Mouse (Mus musculus) skeletal muscle tissue, adult 2 months (tissue): Measurements from ENCODE around the gene Upk2.
A peak's percentile ranks its signal among the peaks of the same experiment; 100 is the strongest.
"Not testable (repeated sequence)": the region's sequence is repeated elsewhere in the genome, so short reads cannot be mapped to it uniquely, and the experiment has no call there.

ENCODE experiments used
- DNase-seq: peaks from one replicate; pipeline ENCODE4 v3.0.0-alpha.2; 2012; ENCODE audit warnings: low read depth, low spot score

The Upk2 gene

DNA sequence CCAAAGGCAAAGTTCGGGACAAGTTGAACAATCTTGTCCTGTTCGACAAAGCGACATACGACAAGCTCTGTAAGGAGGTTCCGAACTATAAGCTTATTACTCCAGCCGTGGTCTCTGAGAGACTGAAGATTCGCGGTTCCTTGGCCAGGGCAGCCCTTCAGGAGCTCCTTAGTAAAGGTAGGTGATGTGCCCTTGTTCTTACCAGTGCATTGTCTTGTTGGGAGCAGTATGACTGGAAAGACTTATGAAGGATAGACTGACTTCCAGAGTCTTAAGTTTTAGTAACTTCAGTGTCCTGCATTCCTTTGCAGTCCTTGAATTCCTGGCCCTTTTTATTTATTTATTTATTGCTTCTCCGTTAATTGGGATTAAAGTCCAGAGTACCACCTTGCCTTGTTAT lies 46.1 kb downstream of the Upk2 start:
- DNase-seq = not testable (repeated sequence)

DNA sequence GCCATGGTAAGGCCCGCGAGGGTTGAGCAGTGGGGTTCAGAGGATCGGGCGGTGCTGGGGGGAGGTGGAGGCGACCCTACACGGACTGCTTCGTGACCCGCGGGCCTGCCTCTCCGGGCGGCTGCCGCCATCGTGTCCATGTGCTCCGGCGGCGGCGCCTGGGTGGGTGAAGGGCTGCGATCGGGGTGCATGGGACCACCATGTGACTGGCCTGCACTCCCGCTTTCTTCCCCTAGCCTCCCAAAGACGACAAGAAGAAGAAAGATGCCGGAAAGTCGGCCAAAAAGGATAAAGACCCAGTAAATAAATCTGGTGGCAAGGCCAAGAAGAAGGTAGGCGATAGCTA lies 47.1 kb downstream of the Upk2 start:
- DNase-seq = no peak

DNA sequence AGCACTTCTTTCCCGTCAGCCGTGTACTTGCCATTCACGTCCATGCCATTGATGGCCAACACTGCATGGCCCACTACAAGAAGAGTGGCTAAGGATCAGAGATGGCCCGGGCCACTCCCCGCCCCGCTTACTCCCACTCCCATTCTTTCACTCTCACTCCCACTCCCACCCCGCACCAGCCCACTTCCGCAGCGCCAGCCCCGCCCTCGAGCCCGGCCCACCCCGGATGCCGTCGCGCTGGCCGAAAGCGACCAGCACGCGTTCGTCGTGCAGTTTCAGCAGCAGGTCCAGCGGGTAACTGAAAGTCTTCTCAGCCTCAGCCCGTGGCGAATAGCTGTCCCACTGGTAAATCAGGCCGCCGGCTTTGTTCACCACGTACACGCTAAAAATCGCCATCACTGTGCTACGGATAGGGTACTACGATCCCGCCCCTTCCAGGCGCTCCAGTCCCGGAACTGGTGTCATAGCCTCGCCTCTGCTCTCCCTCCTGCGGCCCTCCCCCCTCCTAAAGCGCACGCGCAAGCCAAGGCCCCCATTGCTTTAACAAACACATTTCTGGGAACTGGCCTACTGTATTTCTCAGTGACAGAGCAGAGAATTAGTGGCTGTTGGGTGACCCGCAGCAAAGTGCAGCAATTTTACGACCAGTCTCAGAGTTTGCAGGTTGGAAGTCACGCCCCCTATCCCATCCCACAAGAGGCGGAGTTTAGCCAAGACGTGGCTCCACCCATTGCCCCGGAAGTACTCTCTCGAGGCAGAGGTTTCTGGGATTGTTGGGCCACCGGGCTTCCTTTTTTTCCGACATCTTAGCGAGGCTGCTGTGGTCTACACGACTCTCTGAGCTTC lies 47.6 kb downstream of the Upk2 start, which contains the start of the genes Rps25 and Trappc4:
Gene Rps25 (plus strand): TSS at position 234 of the 846 bp plus-strand sequence.
Gene Trappc4 (minus strand): TSS at position 695 of the 846 bp plus-strand sequence.
- peak; percentile 87 for DNase-seq

DNA sequence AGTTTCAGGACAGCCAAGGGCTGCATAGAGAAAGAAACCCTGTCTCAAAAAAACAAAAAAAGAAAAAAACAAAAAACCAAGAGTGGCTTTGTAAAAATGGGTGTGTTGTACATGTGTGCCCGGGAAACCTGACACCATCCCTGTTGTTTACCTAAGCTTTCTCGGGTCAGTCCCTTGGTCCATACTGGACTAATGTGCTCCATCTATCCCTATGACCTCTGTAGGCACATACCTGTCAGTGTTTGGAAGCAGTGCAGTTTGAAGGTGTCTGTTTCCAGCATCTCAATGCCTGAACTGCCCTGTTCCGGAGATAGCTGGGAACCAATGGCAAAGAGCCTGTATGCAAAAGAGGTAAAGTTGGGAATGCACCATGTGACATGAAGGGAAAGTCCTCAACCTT lies 49.8 kb downstream of the Upk2 start:
- DNase-seq = no peak
